Mouse (Mus musculus) liver, postnatal 0 days (tissue): ENCODE measurements around the gene Cyb561. TPM values are rescaled to one million over a fixed set of nuclear protein-coding genes. Genes with fewer than 3 reads are reported as not detected.

Experiments used
- ATAC-seq: fragments of 200-750 bp; cut with Nextera tagmentation; 2 replicates; pipeline ENCODE4 v1.8.0; 2017; ENCODE audit warnings: mild to moderate bottlenecking, moderate library complexity
- DNase-seq: peaks from one replicate; pipeline ENCODE4 v3.0.0-alpha.2; 2016
- H3K27ac ChIP-seq: fragments of 300-500 bp; sonication (generic); 2 replicates; pipeline ENCODE4 v1.5.1; 2014; ENCODE audit warnings: antibody characterized with exemption, moderate library complexity, mild to moderate bottlenecking, low read depth
- H3K27me3 ChIP-seq: fragments of 300-500 bp; sonication (generic); 2 replicates; pipeline ENCODE4 v1.6.1; 2014; ENCODE audit warnings: low read length, control low read depth, mixed read lengths; ENCODE audit not compliant: insufficient read depth
- H3K36me3 ChIP-seq: fragments of 300-500 bp; sonication (generic); replicated peaks from 2 replicates; pipeline ENCODE4 v1.6.1; 2014; ENCODE audit warnings: mild to moderate bottlenecking, control low read depth, low read length, moderate library complexity, mixed read lengths; ENCODE audit not compliant: insufficient read depth
- H3K4me1 ChIP-seq: fragments of 300-500 bp; sonication (generic); 2 replicates; pipeline ENCODE4 v1.6.1; 2014; ENCODE audit warnings: antibody characterized with exemption, mild to moderate bottlenecking, control low read depth; ENCODE audit not compliant: insufficient read depth
- H3K4me2 ChIP-seq: fragments of 300-500 bp; sonication (generic); 2 replicates; pipeline ENCODE4 v1.6.1; 2014; ENCODE audit warnings: low read depth, mild to moderate bottlenecking, low read length, moderate library complexity, mixed read lengths
- H3K4me3 ChIP-seq: fragments of 300-500 bp; sonication (generic); 2 replicates; pipeline ENCODE4 v1.5.1; 2014; ENCODE audit warnings: low read depth, low read length
- H3K9ac ChIP-seq: fragments of 300-500 bp; sonication (generic); replicated peaks from 2 replicates; pipeline ENCODE4 v1.6.1; 2014; ENCODE audit warnings: mild to moderate bottlenecking, moderate library complexity
- H3K9me3 ChIP-seq: fragments of 300-500 bp; sonication (generic); 2 replicates; pipeline ENCODE4 v1.6.1; 2016; ENCODE audit warnings: mild to moderate bottlenecking, control low read depth, low read length, mixed read lengths
- CTCF ChIP-seq: sonication (generic); IDR thresholded peaks from 2 replicates; pipeline ENCODE4 v1.5.1; 2016; ENCODE audit warnings: antibody characterized with exemption, low read depth
- EP300 ChIP-seq: IDR thresholded peaks from 2 replicates; pipeline ENCODE4 v1.6.1; 2016; ENCODE audit warnings: antibody characterized with exemption, low read depth, mild to moderate bottlenecking
- WGBS: fragments of 180-500 bp; shearing (Covaris S2); extraction: QIAGEN DNeasy Blood & Tissue Kit; methylation state at CpG from one replicate; pipeline ENCODE4 v1.1.7; 2014; ENCODE audit not compliant: insufficient replicate concordance; 5-methylcytosine and 5-hydroxymethylcytosine counted together
- polyA plus RNA-seq: library from polyadenylated mRNA; unstranded; fragments of >200 nt; fragmentation: Nextera tagmentation; extraction: Ambion mirVana; gene quantifications from 2 replicates; pipeline ENCODE4 v1.2.1, GENCODE M21; 2015

Cyb561 gene
- polyA plus RNA-seq, 1 experiment from 2014 or later, result 0.96 TPM

- 53% methylated on average over 6 of the region's 6 CpGs for whole genome bisulfite sequencing
- H3K4me2 ChIP-seq, result no peak overlapping the region
- no peaks in the 10 kb centered on the region for H3K36me3 ChIP-seq
- DNase-seq (no peak), ATAC-seq (no peak)
- TF ChIP-seq EP300 (no peak), CTCF (no peak)
- H3K4me3 ChIP-seq, result no peak overlapping the region
- H3K27me3 ChIP-seq, result peaks cover 19% of the 10 kb centered on the region
- H3K27ac ChIP-seq, result no peak overlapping the region
- H3K4me1 ChIP-seq, result 0 out of 2 replicates have a peak, but pooled peaks cover 3% of the 10 kb centered on the region
- H3K9me3 ChIP-seq, result no peaks in the 10 kb centered on the region
- H3K9ac ChIP-seq, result no peak overlapping the region
Observed at GRCm38 (mm10) chr11:105957501-105957900, 4.4 kb upstream of the Cyb561 start.

- no peak for ATAC-seq
- 86% methylated on average over 28 of the region's 28 CpGs for WGBS
- TF ChIP-seq EP300 (no peak), CTCF (no peak)
Observed at GRCm38 (mm10) chr11:105955815-105956430, 2.8 kb upstream of the Cyb561 start.

GRCm38 (mm10) chr11:105953402-105953801 lies 266 bp upstream of the Cyb561 start:
- H3K9ac ChIP-seq, result no peak overlapping the region
- peaks cover 11% of the 10 kb centered on the region for H3K27me3 ChIP-seq
- no peak overlapping the region for H3K4me3 ChIP-seq
- WGBS, result 74% methylated on average over 6 of the region's 6 CpGs
- H3K9me3 ChIP-seq, result no peaks in the 10 kb centered on the region
- TF ChIP-seq CTCF (no peak), EP300 (no peak)
- ATAC-seq (no peak), DNase-seq (no peak)
- H3K4me1 ChIP-seq, result no peaks in the 10 kb centered on the region
- H3K27ac ChIP-seq, result no peak overlapping the region
- H3K36me3 ChIP-seq, result no peaks in the 10 kb centered on the region
- no peak overlapping the region for H3K4me2 ChIP-seq

More at GRCm38 (mm10) chr11:105955815-105956430, 2.8 kb upstream of the Cyb561 start:
- no peak overlapping the region for H3K27ac ChIP-seq
- no peak overlapping the region for H3K4me2 ChIP-seq
- H3K4me1 ChIP-seq, result 0 out of 2 replicates have a peak, but pooled peaks cover 3% of the 10 kb centered on the region
- H3K4me3 ChIP-seq, result no peak overlapping the region
- no peak for DNase-seq
- peaks cover 19% of the 10 kb centered on the region for H3K27me3 ChIP-seq
- no peaks in the 10 kb centered on the region for H3K36me3 ChIP-seq
- H3K9ac ChIP-seq, result no peak overlapping the region
- no peaks in the 10 kb centered on the region for H3K9me3 ChIP-seq

- DNase-seq (no peak), ATAC-seq (no peak)
- H3K4me2 ChIP-seq, result no peak overlapping the region
- H3K27ac ChIP-seq, result no peak overlapping the region
- H3K27me3 ChIP-seq, result peaks cover 9% of the 10 kb centered on the region
- H3K9me3 ChIP-seq, result no peaks in the 10 kb centered on the region
- WGBS, result 78% methylated on average over 9 of the region's 9 CpGs
- no peak overlapping the region for H3K9ac ChIP-seq
- H3K36me3 ChIP-seq, result no peaks in the 10 kb centered on the region
- TF ChIP-seq EP300, result no peak
- no peak for TF ChIP-seq CTCF
- H3K4me1 ChIP-seq, result no peaks in the 10 kb centered on the region
- H3K4me3 ChIP-seq, result no peak overlapping the region
Observed at GRCm38 (mm10) chr11:105952111-105952510, 1.0 kb downstream of the Cyb561 start.

- DNase-seq (no peak), ATAC-seq (no peak)
- Histone ChIP-seq H3K9me3 (no peaks in the 10 kb centered on the region), H3K4me3 (no peak overlapping the region), H3K4me2 (no peak overlapping the region), H3K9ac (no peak overlapping the region), H3K36me3 (no peaks in the 10 kb centered on the region), H3K27ac (no peak overlapping the region), H3K4me1 (no peaks in the 10 kb centered on the region), H3K27me3 (peaks cover 9% of the 10 kb centered on the region)
- TF ChIP-seq CTCF, result no peak
- TF ChIP-seq EP300, result no peak
- WGBS, result 51% methylated on average over 3 of the region's 3 CpGs
Observed at GRCm38 (mm10) chr11:105951601-105952044, 1.5 kb downstream of the Cyb561 start.

- no peak for DNase-seq
- WGBS, result 73% methylated on average over 4 of the region's 4 CpGs
- H3K4me3 ChIP-seq, result no peak overlapping the region
- no peaks in the 10 kb centered on the region for H3K9me3 ChIP-seq
- H3K9ac ChIP-seq, result no peak overlapping the region
- no peaks in the 10 kb centered on the region for H3K4me1 ChIP-seq
- TF ChIP-seq CTCF (no peak), EP300 (no peak)
- H3K27me3 ChIP-seq, result peaks cover 9% of the 10 kb centered on the region
- H3K27ac ChIP-seq, result no peak overlapping the region
- no peaks in the 10 kb centered on the region for H3K36me3 ChIP-seq
- H3K4me2 ChIP-seq, result no peak overlapping the region
- ATAC-seq, result no peak
Observed at GRCm38 (mm10) chr11:105950519-105950918, 2.6 kb downstream of the Cyb561 start.
